Mouse (Mus musculus) T-helper 1 cell (primary cell): ENCODE results near the gene Sgta.

Source experiments
- in situ Hi-C: fragments of 300-600 bp; cut with MboI, MseI; formaldehyde crosslinking; loops from one replicate; pipeline ENCODE4 v1.15.1; 2025; ENCODE audit warnings: high pct_unique_total_duplicates

Gene Sgta

GRCm38 (mm10) chr10:81020207-81020606, 39.8 kb downstream of the Sgta start:
- in situ Hi-C loops = no loop called here

DNA sequence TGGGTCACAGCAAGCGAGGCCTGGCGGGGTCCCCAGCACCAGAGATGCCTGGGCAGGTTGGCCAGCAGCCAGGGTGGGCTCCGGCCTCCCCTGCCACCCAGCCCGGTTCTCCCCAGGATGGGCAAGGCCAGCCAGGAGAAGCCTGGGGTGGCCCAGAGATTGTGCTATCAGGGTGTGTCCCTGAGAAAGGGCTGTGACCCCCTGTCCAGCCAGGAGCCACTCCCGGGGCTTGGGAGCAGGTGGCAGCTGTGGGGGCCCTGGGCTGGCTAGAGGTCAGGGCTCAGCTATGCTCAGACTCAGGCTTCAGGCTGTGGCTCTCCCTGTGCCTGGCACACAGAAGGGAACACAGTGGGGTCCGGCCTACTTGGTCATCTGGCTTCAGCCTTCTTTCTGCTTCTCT, 40.3 kb downstream of the Sgta start:
- in situ Hi-C loops = no loop called here

- in situ Hi-C loops = no loop called here
Observed at GRCm38 (mm10) chr10:81018326-81018725, 41.7 kb downstream of the Sgta start.

GRCm38 (mm10) chr10:81016645-81017044, 43.3 kb downstream of the Sgta start:
- in situ Hi-C loops = no loop called here

DNA sequence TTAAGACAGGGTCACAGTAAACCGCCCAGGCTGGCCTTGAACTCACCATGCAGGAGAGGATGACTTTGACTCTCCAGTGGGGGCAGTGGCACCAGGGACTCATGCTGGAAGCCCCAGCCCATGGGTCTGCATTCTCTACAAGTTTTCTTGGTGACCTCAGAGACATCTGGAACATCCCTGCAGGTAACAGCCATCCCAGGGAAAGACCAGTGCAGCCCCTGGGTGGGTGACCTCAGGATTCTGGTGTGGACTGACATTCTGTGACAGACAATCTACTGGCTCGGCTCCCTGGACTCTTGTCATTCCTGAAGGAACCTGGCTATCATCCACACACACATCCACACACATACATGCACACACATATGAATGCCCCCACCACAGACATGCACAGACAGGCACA, 44.3 kb downstream of the Sgta start:
- in situ Hi-C loops = no loop called here

DNA sequence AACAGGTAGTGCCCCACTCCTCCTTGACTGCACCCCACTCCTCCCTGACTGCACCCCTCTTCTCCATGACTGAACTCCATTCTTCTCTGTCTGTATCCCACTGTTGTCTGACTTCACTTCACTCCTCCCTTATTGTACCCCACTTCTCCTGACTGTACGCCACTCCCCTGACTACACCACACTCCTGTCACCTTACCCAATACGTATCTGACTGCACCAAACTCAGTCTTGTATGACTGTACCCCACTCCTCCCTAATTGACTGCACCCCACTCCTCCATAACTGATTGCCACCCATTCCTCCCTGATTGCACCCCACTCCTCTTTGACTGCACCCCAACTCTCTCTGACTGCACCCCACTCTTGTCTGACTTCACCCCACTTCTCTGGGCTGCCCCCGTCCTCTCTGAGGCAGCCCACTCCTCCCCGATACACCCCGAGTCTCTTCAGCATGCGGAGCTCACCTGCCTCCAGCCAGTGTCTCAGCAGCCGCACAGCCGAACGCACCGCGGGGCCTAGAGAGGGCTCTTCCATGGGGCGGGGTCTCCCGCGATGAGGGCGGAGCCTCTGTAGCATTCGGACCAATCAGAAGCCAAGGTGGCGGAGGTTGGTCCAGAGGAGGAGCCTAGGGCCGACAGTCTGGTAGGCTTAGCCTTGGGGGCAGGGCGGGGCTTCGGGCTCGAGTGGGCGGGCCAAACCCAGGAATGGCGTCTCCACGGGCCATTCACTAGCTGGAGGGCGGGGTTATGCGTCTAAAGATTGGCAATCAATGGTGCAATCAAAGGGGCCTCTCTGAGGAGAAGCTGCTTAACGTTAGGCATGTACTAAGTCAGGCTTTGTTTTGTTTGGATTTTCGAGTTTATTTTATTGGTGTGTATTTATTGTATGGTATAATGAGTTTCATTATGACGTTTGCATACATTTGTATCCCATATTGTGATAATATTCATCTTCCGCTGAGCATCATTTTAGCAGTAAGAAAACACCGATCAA, 45.3 kb downstream of the Sgta start, which contains the start of gene Gng7:
TSS of gene Gng7 (minus strand) at position 553 of the 992 bp plus-strand sequence.
- in situ Hi-C loops = no loop called here

DNA sequence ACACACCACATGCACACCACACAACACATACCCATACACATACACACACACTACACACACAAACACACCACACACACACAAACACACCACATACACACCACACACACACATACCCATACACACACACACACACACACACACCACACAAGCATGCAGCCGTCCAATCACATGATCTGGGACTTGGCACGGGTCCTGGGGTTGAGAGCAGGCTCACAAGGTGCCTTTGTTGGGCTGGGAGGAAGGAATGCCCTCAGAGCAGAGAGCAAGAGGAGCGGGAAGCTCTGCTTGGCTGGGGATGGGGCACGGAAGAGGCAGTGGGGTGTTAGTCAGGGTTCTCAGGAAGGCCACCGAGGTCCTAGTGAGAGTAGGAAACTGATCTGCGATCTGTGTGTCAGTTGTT, 49.1 kb downstream of the Sgta start:
- in situ Hi-C loops = no loop called here

DNA sequence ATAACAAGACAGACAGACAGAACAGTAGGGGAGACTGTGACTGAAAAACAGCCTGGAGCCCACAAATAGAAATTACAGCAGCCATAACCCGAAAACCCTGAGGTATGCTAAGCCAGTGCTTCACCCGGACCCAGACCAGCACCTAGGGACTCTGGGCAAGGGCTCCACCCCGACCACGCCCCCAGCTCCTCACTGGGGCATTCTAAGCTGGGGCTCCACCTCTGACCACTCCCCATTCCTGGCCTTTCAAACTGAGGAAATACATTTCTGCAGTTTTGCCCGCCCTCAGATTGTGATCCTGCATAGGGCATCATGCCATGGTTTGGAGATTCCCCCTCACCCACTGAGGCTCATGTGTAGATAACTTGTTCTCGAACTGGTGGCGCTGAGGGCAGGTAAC, 52.7 kb downstream of the Sgta start:
- in situ Hi-C loops = no loop called here

- in situ Hi-C loops = no loop called here
Observed at GRCm38 (mm10) chr10:81006005-81006677, 53.8 kb downstream of the Sgta start.

DNA sequence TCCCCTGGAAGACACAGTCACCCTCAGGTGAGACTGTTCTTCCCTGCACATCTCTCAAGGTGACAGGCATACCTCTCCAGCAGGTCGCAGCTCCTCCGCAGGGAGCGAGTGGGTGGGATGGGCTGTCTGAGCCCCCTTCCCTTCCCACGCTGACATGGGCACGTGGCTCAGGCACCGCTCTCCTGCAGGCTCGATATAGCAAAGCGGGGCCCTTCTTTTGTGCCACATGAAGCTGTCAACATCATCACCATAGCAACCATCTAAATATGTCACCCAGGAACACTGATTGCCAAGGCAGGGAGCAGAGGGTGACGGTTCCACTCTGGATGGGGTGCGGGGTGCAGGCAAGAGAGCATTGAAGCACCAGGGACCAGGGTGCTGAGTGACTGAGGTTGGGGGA, 58.8 kb downstream of the Sgta start:
- in situ Hi-C loops = no loop called here

GRCm38 (mm10) chr10:81000197-81001062, 59.6 kb downstream of the Sgta start:
- in situ Hi-C loops = no loop called here

DNA sequence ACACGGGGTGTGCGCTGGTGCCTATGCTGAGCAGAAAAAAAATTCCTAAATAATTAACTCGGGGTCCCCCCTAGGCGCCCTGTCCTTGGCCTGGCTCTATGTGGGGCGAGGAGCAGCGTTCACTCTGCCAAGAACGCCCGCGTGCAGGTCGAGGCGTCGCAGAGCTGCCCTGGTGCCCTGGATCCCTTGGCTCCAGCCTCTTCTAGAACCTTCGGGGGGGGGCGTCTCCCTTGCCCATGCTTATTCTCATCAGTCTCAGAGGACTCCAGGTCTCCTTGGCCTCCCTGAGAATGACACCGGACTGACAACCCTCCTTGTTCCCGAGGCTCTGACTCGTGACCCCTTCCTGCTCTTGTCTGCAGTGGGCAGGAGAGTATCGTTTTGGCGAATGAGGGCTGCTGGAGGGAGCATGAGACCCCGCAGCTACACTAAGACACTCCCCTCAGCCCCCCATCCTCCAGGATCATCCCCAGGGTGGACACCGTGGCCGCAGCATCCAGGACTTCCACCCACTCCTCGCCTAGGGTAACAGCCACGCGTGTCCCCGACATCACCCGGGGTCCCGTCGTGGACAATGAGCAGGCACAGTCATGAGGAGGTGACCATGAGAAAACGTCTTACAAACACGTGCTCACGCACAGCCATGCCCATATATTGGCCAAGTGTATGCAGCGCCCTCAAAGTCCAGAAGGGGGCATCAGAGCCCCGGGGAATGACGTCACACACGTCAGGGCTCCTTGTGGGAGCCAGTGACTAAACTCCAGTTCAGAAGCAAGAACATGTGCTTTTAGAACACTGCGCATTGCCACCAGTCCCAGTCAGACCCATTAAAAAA, 60.4 kb downstream of the Sgta start:
- in situ Hi-C loops = loop anchor here (5.0 kb wide), 1 partner anchor 252 kb away; no protein-coding TSS in a partner anchor

DNA sequence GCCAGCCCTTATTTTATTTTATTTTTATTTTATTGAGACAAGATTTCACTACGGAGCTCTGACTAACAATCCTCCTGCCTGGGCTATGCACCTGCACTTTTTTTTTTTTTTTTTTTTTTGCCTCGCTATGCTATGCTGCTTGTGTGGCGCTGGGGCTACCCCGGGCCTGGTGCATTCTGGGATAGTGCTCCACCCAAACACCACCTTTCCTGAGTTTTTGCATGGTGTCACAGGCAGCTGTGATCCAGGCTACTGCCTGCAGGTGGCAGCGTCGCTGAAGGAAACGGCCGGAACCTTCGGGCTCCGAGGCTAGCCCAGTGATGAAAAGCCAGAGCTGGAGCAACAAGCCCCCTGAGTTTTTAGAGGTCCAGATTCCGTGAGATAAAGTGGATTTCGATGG, 61.2 kb downstream of the Sgta start:
- in situ Hi-C loops = loop anchor here (5.0 kb wide), 1 partner anchor 251 kb away; no protein-coding TSS in a partner anchor

GRCm38 (mm10) chr10:80998021-80998420, 62.0 kb downstream of the Sgta start:
- in situ Hi-C loops = loop anchor here (5.0 kb wide), 1 partner anchor 251 kb away; no protein-coding TSS in a partner anchor

GRCm38 (mm10) chr10:80997332-80997731, 62.6 kb downstream of the Sgta start:
- in situ Hi-C loops = loop anchor here (5.0 kb wide), 1 partner anchor 250 kb away; no protein-coding TSS in a partner anchor

GRCm38 (mm10) chr10:80996501-80996900, 63.5 kb downstream of the Sgta start:
- in situ Hi-C loops = loop anchor here (5.0 kb wide), 1 partner anchor 249 kb away; no protein-coding TSS in a partner anchor

GRCm38 (mm10) chr10:80995091-80995632, 64.8 kb downstream of the Sgta start:
- in situ Hi-C loops = loop anchor here (5.0 kb wide), 1 partner anchor 248 kb away; no protein-coding TSS in a partner anchor

- in situ Hi-C loops = loop anchor here (5.0 kb wide), 3 partner anchors 67 to 247 kb away; no protein-coding TSS in a partner anchor
Observed at GRCm38 (mm10) chr10:80994621-80995020, 65.4 kb downstream of the Sgta start.
